Mouse (Mus musculus) left cerebral cortex, postnatal 36 days (tissue): ENCODE results near the gene Ccz1. TPM values are rescaled to one million over a fixed set of nuclear protein-coding genes. Genes with fewer than 3 reads are reported as not detected.
A peak's percentile ranks its signal among the peaks of the same experiment; 100 is the strongest.

ENCODE experiments used
- DNase-seq, 2 experiments: peaks; one replicate each; pipeline ENCODE4 v3.0.0; 2021 to 2022; ENCODE audit warnings: low spot score in 2 of 2, mixed read lengths in 1 of 2
- intact Hi-C: fragments of 180-260 bp; cut with DNase I; formaldehyde crosslinking; loops from one replicate; pipeline ENCODE4 v1.15.1; 2025
- total RNA-seq, 2 experiments: library from RNA; stranded (reverse); gene quantifications; 2 replicates each; pipeline ENCODE4 v1.2.3; 2021

Gene Ccz1
- total RNA-seq, 2 experiments from 2014 or later, result 43.0 to 45.0 TPM

DNA sequence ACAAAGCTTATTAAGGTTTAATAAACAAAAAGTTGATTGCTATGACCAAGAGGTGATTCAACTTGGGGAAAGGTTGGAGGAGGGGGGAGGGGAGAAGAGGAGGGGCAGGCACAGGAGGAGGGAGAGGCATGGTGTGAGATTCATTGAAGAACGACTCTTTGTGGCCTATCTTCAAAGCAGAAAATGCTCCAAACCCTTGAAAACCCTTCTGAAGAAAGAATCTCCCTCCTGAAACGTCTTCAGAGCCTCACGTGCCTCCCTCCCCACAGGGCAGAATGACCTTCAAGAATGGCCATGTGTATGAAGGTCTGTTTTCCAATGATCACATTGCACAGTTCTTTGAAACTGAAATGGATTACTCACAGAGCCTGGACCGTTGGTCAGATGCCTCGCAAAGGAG is 64.7 kb downstream of the Ccz1 start:
- intact Hi-C loops, result no loop called here
- no peak for DNase-seq

DNA sequence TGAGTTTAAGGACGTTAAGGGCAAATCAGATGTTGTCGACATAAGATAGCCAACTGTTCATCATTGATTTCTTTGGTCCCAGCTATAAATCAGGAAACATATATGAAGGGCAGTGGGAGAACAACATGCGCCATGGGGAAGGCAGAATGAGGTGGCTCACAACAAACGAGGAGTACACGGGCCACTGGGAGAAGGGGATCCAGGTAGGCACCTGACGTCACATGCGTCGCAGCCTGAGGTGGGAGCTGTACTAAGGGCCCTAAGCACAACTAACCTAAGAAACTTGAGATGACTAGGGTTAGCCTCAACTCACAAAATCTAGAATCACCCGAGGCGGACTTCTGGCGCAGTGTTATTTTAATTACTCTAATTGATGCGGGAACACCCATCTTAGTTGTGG is 66.3 kb downstream of the Ccz1 start:
- intact Hi-C loops, result no loop called here
- no peak for DNase-seq

DNA sequence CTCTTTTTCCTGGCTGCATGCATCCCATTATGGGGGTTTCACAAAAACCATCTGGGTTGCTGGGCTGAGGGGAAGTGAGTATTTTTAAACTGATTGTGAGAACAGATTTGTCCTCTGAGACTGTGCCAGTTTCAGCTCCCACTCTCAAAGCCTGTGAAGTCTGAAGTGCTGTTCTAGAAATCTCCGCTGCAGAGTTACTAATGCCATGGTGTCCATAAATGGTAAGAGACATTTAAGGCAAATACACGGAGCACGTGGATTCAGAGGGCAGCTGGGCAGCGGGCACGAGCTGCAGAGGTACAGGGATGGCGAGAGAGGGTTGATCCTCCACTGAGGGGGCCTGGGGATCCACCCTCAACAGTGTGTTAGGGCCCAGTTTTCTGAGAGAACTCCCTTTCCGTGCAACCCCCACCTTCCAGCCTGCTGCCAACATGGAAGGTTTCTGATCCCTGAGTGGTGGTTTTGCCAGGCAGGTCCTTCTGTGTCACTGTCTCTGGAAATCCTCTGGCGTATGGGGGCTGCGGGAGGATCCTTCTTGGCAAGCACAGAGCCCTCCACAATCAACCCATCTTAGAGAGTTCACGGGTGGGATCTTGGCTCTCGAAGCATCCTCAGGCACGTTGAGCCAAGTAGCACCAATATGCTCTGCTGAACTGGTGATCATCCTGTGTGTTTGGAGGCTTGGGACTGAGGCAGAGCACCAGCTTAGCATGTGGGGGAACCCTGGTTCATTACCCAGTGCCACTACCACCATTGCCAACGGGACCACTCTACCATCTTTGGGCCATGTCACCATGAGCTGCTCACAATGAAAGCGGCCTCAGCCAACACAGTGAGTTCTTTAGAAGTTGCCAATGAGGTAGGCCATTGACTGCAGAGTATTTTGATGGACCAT is 71.2 kb downstream of the Ccz1 start:
- intact Hi-C loops, result loop anchor here (5.0 kb wide), 1 partner anchor 139 kb away; no protein-coding TSS in a partner anchor
- DNase-seq, result peak; percentile 79 to 84

DNA sequence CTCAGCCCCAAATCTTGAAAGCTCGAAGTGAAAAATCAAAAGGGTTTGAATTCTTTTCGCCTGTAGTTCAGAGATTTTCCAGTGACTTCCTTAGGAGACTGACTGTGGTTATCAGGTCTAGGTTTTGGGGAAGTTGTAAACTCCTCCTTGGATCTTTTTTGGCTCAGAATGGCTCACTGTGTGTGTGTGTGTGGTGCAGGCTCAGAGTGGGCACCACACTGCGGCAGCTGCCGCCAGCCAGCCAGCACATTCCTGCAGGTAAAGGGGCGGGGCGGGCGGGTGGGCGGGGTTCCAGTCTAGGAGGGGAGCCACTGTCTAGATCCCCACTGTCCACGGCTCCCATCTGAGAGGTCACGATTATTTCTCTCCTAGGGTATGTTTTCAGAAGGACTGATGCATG is 73.1 kb downstream of the Ccz1 start:
- intact Hi-C loops, result loop anchor here (5.0 kb wide), 1 partner anchor 141 kb away; no protein-coding TSS in a partner anchor
- no peak for DNase-seq

Other genes starting within 250 kb of the Ccz1 start
- gene Eif2ak1, start 197.1 kb downstream of the Ccz1 start, total RNA-seq, result 10 to 100 TPM; 44.9 to 45.1 TPM
- not detected for gene Ankrd61, start 117.2 kb downstream of the Ccz1 start, total RNA-seq
- 10 to 100 TPM; 31.6 to 34.8 TPM for gene Aimp2, start 105.0 kb downstream of the Ccz1 start, total RNA-seq
- 10 to 100 TPM; 17.4 to 18.1 TPM for gene Pms2, start 104.9 kb downstream of the Ccz1 start, total RNA-seq
- 1 to 10 TPM in 1 of 2 experiments, not detected in 1; 1.3 TPM for gene Gm42421, start 86.7 kb downstream of the Ccz1 start, total RNA-seq
- gene Rsph10b, start 81.8 kb downstream of the Ccz1 start, total RNA-seq, result 1 to 10 TPM; 4.0 to 5.3 TPM
- gene Ocm, start 11.8 kb upstream of the Ccz1 start, total RNA-seq, result 1 to 10 TPM; 2.2 to 3.8 TPM
- 100 to 1,000 TPM; 163 to 182 TPM for gene Lmtk2, start 85.6 kb upstream of the Ccz1 start, total RNA-seq
- under 1 TPM; 0.22 to 0.43 TPM for gene Bhlha15, start 175.4 kb upstream of the Ccz1 start, total RNA-seq
- gene Tecpr1, start 208.7 kb upstream of the Ccz1 start, total RNA-seq, result 10 to 100 TPM; 86.2 to 93.0 TPM
- 10 to 100 TPM; 68.4 to 79.1 TPM for gene Bri3, start 229.6 kb upstream of the Ccz1 start, total RNA-seq